Comparison of ENCODE assay signal across 8 mouse cellular contexts in genomic region chr5:121848743-121849142, GRCm38 (mm10). TPM values are rescaled to one million over a fixed set of nuclear protein-coding genes. Genes with fewer than 3 reads are reported as not detected.
DNase-seq lines count a peak whose midpoint lies in the region; ATAC-seq lines count a peak whose summit lies in the region.

TSS of gene Pheta1 (plus strand) at chr5:121848984.

- peak within 1 kb of the TSS; percentile 80 for H3K4me3 ChIP-seq in hindbrain, embryonic 12.5 days

- peaks cover 19% of the 10 kb centered on the region for H3K27me3 ChIP-seq in hindbrain, embryonic 12.5 days

- peaks cover 33% of the 10 kb centered on the region for H3K4me1 ChIP-seq in hindbrain, embryonic 12.5 days

- under 1% methylated on average over 25 of the region's 42 CpGs for WGBS in hindbrain, embryonic 12.5 days

- H3K4me2 ChIP-seq in hindbrain, embryonic 12.5 days (replicated peaks) = peak within 1 kb of the TSS; percentile 65

- ATAC-seq in hindbrain, embryonic 12.5 days (ENCODE audit: low FRiP score) = peak; percentile 88

- peak within 1 kb of the TSS; percentile 70 for H3K27ac ChIP-seq in hindbrain, embryonic 12.5 days

- H3K9ac ChIP-seq in hindbrain, embryonic 12.5 days = peak within 1 kb of the TSS; percentile 85

- H3K36me3 ChIP-seq in hindbrain, embryonic 12.5 days = peaks cover 27% of the 10 kb centered on the region

- DNase-seq in R1 (ENCODE audit: low read depth, low spot score) = peak; percentile 93
- DNase-seq in cerebellum, postnatal 14 days = peak; percentile 96 to 97
- peak; percentile 82 to 91 for DNase-seq in frontal cortex, postnatal 14 days (ENCODE audit: low spot score in 2 of 2)
- DNase-seq in layer of hippocampus, postnatal 14 days (ENCODE audit: low spot score in 2 of 2) = peak; percentile 85 to 93
- DNase-seq in lung, postnatal 10 days = peak; percentile 96
- peak; percentile 93 for DNase-seq in ovary, postnatal 14 days (ENCODE audit: low spot score)
- peak; percentile 84 to 92 for DNase-seq in thymus, postnatal 10 days (ENCODE audit: low spot score in 2 of 2)

- no peaks in the 10 kb centered on the region for H3K9me3 ChIP-seq in hindbrain, embryonic 12.5 days (replicated peaks)

RNA-seq across cellular contexts. Expression of gene Pheta1, which starts in this region (rescaled TPM):
- 48.1 and 50.5 TPM in 2 replicates for polyA plus RNA-seq in hindbrain, embryonic 12.5 days (2016; fragmentation: Nextera tagmentation; extraction: Ambion mirVana)
- 10 to 100 TPM; 10.3 to 12.4 TPM for total RNA-seq in layer of hippocampus, postnatal 14 days (2021)

Comparison
In these comparisons a context has a peak if more than half of its experiments do, and no peak if none do; other contexts are left out.
1. Peak in every context shown above with its lines: DNase-seq, ATAC-seq, H3K4me3 ChIP-seq and H3K27ac ChIP-seq.